Mouse (Mus musculus) midbrain, embryonic 10.5 days (tissue): ENCODE results near the gene Ntn5. TPM values are rescaled to one million over a fixed set of nuclear protein-coding genes. Genes with fewer than 3 reads are reported as not detected.
A peak's percentile ranks its signal among the peaks of the same experiment; 100 is the strongest.

Experiments used
- DNase-seq: peaks from one replicate; pipeline ENCODE4 v3.0.0-alpha.2; 2017; ENCODE audit warnings: low spot score
- H3K27ac ChIP-seq: fragments of 300-500 bp; sonication (generic); replicated peaks from 2 replicates; pipeline ENCODE4 v1.5.1; 2016; ENCODE audit warnings: mild to moderate bottlenecking
- H3K27me3 ChIP-seq: fragments of 300-500 bp; sonication (generic); 2 replicates; pipeline ENCODE4 v1.6.1; 2016; ENCODE audit warnings: low read depth, mild to moderate bottlenecking; ENCODE audit not compliant: poor library complexity, severe bottlenecking
- H3K36me3 ChIP-seq: fragments of 300-500 bp; sonication (generic); 2 replicates; pipeline ENCODE4 v1.6.1; 2016; ENCODE audit warnings: mild to moderate bottlenecking, moderate library complexity
- H3K4me1 ChIP-seq: fragments of 300-500 bp; sonication (generic); 2 replicates; pipeline ENCODE4 v1.6.1; 2016
- H3K4me3 ChIP-seq: fragments of 300-500 bp; sonication (generic); 2 replicates; pipeline ENCODE4 v1.5.1; 2016; ENCODE audit warnings: mild to moderate bottlenecking, moderate library complexity
- H3K9me3 ChIP-seq: fragments of 300-500 bp; sonication (generic); replicated peaks from 2 replicates; pipeline ENCODE4 v1.6.1; 2016; ENCODE audit warnings: mild to moderate bottlenecking
- WGBS: fragments of 180-500 bp; shearing (Covaris S2); methylation state at CpG from one replicate; pipeline ENCODE4 v1.1.7; 2016; 5-methylcytosine and 5-hydroxymethylcytosine counted together
- polyA plus RNA-seq: library from polyadenylated mRNA; unstranded; fragments of >200 nt; fragmentation: Nextera tagmentation; extraction: Ambion mirVana; gene quantifications from 2 replicates; pipeline ENCODE4 v1.2.1, GENCODE M21; 2016

Ntn5 gene
- polyA plus RNA-seq, 1 experiment from 2014 or later: 0.48 TPM

DNA sequence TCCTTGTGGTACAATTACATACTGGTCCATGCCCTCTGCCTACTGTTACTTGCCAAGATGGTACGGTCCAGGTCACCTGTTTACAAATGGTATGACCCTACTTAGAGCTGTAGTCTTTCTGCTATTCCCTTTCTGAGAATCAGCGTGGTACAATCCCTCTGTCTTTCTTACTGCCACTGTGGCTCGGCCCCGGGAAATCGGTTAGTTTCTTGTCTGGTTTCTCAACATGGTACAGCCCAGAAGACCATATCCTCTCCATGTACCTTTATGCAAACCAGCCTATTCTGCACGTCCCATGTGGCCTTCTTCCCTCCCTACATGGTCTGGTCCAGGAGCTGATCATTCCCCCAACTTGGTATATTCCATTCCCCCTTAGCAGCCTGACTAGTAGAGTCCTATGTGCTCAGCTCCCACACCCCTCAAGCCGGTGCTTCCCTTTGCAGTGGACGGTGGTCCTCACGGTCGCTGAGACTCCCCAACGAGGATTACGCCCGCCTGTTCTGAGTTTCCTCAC, 20.3 kb downstream of the Ntn5 start:
- Histone ChIP-seq H3K27me3 (peaks cover 20% of the 10 kb centered on the region), H3K27ac (peak overlapping the region; percentile 87), H3K9me3 (no peaks in the 10 kb centered on the region), H3K4me1 (peaks cover 86% of the 10 kb centered on the region), H3K4me3 (peak overlapping the region; percentile 73), H3K36me3 (no peaks in the 10 kb centered on the region)
- DNase-seq: peak; percentile 74
- 1% methylated on average over 13 of the region's 13 CpGs for WGBS

DNA sequence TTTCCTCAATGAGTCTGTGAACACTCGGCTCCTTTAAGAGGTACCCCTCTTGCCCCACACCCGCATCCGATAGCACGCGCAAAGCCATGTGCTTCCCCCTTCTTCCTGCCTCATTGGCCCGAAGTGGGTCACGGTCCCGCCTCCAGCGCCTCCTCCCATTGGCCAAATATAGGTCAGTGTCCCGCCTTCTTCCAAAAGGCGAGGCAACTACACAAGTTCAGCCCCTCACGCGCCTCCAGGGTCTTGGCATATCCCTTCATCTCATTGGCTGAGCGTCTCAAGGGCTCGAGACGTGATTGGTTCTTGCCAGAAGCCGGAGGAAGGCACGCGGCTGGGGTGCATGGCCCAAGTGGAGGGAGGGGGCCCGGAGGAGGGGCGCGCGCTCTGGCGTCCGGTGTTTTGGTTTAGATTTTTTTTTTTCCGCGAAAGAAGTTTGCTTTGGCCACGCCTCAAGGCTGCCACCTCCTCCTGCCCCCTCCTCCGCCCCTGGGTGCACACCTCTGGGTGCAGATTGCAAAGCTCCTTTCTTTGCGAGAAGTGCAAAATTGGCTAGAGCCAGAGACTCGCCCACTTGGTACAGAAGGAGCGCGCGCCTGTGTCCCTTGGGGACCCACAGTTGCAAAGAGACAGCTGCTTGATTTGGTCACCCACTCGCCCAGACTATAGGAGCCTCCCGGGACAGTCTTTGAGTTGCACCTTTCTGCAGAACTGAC, 21.1 kb downstream of the Ntn5 start, which contains the start of gene Dbp:
TSS of gene Dbp (plus strand) at position 359 of the 713 bp plus-strand sequence.
- no peaks in the 10 kb centered on the region for H3K9me3 ChIP-seq
- peak within 1 kb of the TSS; percentile 87 for H3K27ac ChIP-seq
- peak; percentile 99 for DNase-seq
- peak within 1 kb of the TSS; percentile 73 for H3K4me3 ChIP-seq
- H3K27me3 ChIP-seq: peaks cover 12% of the 10 kb centered on the region
- peaks cover 86% of the 10 kb centered on the region for H3K4me1 ChIP-seq
- peaks cover 4% of the 10 kb centered on the region for H3K36me3 ChIP-seq
- WGBS: 0% methylated on average over 36 of the region's 36 CpGs

DNA sequence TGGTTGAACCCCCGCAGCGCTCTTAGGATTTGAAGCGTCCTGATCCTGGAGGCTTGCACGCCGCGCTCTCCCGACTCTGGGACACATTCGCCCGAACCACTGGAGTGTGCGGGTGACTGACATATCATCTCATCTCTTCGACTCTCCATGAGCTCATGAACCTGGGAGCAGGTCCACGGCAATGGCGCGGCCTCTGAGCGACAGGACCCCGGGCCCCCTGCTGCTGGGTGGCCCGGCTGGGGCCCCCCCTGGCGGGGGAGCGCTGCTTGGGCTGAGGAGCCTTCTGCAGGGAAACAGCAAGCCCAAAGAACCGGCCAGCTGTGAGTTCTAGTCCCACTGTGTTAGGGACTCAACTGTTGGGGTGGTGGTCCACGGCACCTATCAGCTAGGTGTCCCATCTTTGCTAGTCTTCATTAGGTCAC, 21.6 kb downstream of the Ntn5 start:
- Histone ChIP-seq H3K4me1 (peaks cover 86% of the 10 kb centered on the region), H3K27ac (peak overlapping the region; percentile 87), H3K36me3 (peaks cover 10% of the 10 kb centered on the region), H3K9me3 (no peaks in the 10 kb centered on the region), H3K27me3 (peaks cover 6% of the 10 kb centered on the region), H3K4me3 (peak overlapping the region; percentile 73)
- under 1% methylated on average over 21 of the region's 21 CpGs for WGBS
- DNase-seq: no peak

DNA sequence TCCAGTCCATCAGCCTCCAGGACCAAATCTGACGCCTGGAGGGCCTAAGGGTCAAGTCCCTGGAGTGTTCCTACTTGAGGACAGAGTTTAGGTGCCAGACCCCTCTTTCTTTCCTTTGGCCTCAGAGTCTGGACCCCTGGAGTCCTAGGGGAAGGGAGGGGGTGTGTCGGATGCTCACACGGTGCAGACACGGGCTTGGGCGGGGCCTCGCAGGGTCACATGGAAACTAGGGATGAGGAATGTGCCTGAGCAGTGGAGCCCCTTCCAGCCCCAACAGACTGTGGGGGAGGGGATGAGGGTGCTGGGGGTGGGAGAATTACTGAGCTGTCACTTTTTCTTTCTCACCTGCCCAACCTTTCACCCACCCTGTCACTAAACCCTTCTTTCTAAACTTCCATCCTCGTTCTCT, 22.1 kb downstream of the Ntn5 start:
- Histone ChIP-seq H3K36me3 (peaks cover 14% of the 10 kb centered on the region), H3K27me3 (peaks cover 3% of the 10 kb centered on the region; the same call in 1 of the 2 replicates), H3K4me1 (peaks cover 86% of the 10 kb centered on the region), H3K9me3 (no peaks in the 10 kb centered on the region), H3K27ac (peak overlapping the region; percentile 87), H3K4me3 (peak overlapping the region; percentile 73)
- peak; percentile 63 for DNase-seq
- WGBS: under 1% methylated on average over 7 of the region's 7 CpGs

DNA sequence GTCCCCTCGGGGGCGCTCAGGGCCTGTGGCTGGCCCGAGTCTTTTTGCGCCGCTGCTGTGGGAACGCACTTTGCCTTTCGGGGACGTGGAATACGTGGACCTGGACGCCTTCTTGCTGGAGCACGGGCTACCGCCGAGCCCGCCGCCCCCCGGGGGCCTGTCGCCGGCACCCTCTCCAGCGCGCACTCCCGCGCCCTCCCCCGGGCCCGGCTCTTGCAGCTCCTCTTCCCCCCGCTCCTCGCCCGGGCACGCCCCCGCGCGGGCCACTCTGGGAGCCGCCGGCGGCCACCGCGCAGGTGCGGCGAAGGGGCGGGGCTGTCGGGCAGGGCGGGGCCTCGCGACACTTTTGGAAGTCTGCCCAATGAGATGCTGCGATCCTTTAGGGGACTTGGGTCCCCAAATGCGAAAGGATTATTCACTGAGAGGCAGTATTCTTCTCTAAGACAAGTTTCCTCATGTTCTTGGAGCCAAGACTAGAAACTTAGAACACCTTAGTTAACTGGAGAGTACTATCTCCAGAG, 23.0 kb downstream of the Ntn5 start:
- Histone ChIP-seq H3K27ac (peak overlapping the region; percentile 87), H3K27me3 (no peaks in the 10 kb centered on the region), H3K4me1 (peaks cover 79% of the 10 kb centered on the region), H3K9me3 (no peaks in the 10 kb centered on the region), H3K4me3 (peak overlapping the region; percentile 73), H3K36me3 (peaks cover 23% of the 10 kb centered on the region)
- under 1% methylated on average over 45 of the region's 45 CpGs for WGBS
- DNase-seq: peak; percentile 87

DNA sequence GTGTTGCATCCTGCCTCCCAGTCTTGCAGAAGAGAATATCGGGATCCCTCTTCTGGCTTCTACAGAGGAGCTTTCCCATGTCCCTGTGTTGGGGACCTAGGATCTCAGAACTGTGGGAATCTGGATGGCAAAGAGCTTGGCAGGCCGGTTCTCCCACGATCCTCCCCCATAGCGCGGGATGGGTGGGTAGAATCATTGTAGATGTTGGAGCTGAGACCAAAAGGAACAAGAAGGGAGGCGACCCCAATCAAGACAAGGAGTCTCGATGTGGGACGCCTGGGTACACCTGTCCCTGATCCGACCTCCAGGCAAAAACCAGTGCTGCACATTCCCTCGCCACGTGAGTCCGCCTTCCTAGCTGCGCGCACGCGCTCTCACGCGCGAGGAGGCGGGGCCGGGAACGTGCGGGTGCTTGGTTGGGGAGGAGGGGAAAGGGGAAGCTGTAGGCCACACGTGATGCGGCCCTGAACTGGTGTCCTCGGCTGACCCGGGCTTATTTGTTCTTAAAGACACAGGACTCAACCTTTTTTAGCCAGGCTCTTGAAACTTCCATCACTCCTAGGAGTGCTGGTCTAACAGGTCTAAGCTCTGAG, 23.6 kb downstream of the Ntn5 start:
- Histone ChIP-seq H3K9me3 (no peaks in the 10 kb centered on the region), H3K4me3 (peak overlapping the region; percentile 73), H3K4me1 (peaks cover 79% of the 10 kb centered on the region), H3K27me3 (no peaks in the 10 kb centered on the region), H3K27ac (peak overlapping the region; percentile 87), H3K36me3 (peaks cover 30% of the 10 kb centered on the region)
- WGBS: 1% methylated on average over 27 of the region's 27 CpGs
- peak; percentile 89 for DNase-seq

DNA sequence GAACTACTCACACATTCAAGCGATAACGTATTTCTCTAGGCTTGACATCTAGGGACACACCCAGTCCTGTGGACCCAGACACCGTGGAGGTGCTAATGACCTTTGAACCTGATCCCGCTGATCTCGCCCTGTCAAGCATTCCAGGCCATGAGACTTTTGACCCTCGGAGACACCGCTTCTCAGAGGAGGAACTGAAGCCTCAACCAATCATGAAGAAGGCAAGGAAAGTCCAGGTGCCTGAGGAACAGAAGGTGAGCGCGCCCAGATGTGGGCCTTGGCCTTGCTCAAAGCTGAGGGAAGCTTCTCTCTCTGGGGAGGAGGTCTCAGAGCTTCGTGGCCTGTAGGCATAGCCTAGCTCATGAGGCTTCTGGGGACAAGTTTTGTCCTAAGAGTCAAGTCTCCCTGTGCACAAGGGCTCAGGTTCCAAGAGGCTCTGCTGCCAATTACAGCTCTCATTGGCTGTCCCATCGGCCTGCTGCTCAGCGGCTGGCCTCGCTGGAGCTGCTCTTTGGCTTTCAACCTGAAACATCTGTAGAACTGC, 24.5 kb downstream of the Ntn5 start:
- Histone ChIP-seq H3K27me3 (no peaks in the 10 kb centered on the region), H3K36me3 (peaks cover 38% of the 10 kb centered on the region), H3K4me3 (peak overlapping the region; percentile 73; the same call in 1 of the 2 replicates), H3K4me1 (peaks cover 72% of the 10 kb centered on the region), H3K9me3 (no peaks in the 10 kb centered on the region), H3K27ac (no peak overlapping the region)
- WGBS: 49% methylated on average over 13 of the region's 13 CpGs
- DNase-seq: no peak

DNA sequence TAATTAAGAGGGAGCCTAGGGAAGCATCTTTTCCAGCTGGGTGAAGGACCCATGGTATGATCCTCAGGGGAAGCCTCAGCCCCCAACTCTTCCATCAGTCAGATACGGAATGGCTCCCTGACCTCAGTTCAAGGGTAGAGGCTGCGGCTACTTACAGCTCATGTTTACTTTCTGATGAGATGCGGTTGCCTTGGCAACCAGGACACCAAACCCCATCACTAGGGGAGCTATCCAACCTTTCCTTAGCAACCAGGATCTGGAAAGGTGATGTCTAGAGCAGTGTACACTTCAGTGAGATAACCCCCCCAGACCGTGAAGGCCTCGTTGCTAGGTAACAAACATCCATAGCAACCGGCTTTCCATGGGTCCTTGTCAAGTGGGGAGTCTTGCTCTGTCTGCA, 25.2 kb downstream of the Ntn5 start:
- no peaks in the 10 kb centered on the region for H3K9me3 ChIP-seq
- peak; percentile 66 for DNase-seq
- 0 out of 2 replicates have a peak overlapping the region, but pooled peaks have one; percentile 11 for H3K4me3 ChIP-seq
- WGBS: 50% methylated on average over 6 of the region's 6 CpGs
- H3K4me1 ChIP-seq: peaks cover 68% of the 10 kb centered on the region
- no peaks in the 10 kb centered on the region for H3K27me3 ChIP-seq
- peaks cover 45% of the 10 kb centered on the region for H3K36me3 ChIP-seq
- H3K27ac ChIP-seq: peak overlapping the region; percentile 50; the same call in 1 of the 2 replicates

DNA sequence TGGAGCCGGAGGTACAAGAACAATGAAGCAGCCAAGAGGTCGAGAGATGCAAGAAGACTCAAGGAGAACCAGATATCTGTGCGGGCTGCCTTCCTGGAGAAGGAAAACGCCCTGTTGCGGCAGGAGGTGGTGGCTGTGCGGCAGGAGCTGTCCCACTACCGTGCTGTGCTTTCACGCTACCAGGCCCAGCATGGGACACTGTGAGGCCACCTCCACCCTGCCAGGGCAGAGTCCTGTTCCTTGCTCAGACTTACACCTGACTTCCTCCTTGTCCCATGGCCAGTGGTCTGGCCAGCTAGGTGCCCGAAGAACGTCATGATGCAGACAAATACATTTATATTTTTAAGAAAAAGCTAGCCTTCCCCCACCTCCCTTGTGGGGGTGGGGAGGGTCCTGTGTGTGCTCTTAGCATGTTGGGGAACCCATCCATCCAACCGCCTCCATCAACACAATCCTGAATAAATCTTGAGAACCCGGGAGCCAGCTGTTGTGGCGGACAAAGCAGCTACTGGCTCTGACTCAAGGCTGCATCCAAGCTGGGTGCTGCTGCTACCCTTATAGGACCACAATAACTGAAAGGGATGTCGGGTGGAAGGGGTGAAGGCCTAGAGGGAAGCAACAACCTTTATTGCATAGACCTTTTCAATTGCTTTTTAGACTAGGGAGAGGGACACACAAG, 26.0 kb downstream of the Ntn5 start:
- peaks cover 45% of the 10 kb centered on the region for H3K36me3 ChIP-seq
- H3K9me3 ChIP-seq: no peaks in the 10 kb centered on the region
- peaks cover 71% of the 10 kb centered on the region for H3K4me1 ChIP-seq
- DNase-seq: no peak
- 74% methylated on average over 14 of the region's 14 CpGs for WGBS
- peak overlapping the region; percentile 50 for H3K27ac ChIP-seq
- no peaks in the 10 kb centered on the region for H3K27me3 ChIP-seq
- peak overlapping the region; percentile 11; the same call in 1 of the 2 replicates for H3K4me3 ChIP-seq

DNA sequence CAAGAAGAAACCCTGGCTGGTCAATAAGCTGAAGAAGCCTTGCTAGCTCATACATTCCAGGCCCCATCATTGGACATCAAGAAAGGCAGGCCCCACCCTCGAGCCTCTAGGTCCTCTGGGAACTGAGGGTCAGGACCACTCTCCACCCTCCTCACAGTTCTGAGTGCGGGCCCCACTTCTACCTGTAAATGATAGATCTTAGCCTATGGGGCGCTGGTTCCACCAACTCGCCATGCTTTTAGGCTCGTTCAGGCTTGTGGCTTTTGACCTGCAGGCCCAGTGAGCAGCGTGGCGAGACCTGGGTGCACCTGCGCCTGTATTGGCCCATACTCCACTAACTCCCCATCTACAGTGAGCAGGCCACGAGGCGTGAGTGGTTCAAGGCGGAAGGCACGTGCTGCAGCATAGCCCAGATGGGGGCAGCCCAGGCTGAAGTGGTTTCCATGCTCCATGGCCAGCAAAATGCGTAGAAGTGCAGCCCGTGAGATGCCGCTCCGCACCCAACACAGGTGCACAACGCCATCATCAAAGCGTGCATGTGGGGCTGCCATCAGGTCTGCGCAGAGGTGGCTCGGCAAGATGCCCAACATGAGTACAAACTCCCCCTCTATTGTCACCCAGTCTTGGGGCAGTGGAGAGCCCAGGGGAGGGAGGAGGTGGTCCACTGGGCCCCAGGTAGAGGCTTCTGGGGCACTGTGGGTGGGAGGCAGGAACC, 26.8 kb downstream of the Ntn5 start:
- H3K27me3 ChIP-seq: no peaks in the 10 kb centered on the region
- WGBS: 95% methylated on average over 20 of the region's 20 CpGs
- H3K36me3 ChIP-seq: peaks cover 45% of the 10 kb centered on the region
- H3K4me3 ChIP-seq: no peak overlapping the region
- no peak for DNase-seq
- H3K9me3 ChIP-seq: no peaks in the 10 kb centered on the region
- H3K27ac ChIP-seq: no peak overlapping the region
- H3K4me1 ChIP-seq: peaks cover 71% of the 10 kb centered on the region

DNA sequence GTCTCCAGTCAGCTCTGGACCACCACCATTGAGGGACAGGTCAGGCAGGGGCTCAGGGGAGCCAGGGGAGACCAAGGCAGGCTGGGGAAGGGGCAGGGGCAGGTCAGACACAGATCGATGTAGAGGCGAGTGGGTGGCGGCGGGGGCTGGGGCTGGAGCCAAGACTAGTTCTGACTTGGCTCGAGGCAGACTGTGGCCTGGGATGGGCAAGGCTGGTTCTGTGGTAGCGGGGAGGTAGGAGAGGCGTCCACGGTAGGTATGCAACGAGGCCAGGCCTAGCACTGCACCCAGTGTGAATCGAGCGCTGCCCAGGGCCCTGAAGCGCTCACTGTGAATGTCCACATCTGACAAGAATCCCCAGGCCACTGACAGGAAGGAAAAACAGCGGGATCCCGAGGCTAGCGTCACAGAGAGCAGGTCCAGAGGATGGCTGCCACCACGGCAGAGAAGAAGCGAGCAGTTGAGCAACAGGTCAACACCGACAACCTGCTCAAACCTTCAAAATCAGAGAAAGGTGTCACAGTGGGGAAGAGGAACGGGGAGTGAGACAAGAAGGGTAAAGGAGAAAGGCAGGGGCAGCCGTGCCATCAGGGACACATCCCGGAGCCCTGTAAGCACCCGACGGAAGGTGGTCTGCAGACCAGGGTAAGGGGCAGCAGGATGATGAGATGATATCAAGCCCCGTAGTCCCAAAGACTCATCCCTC, 27.6 kb downstream of the Ntn5 start:
- H3K36me3 ChIP-seq: peaks cover 45% of the 10 kb centered on the region
- H3K9me3 ChIP-seq: no peaks in the 10 kb centered on the region

More for the DNA sequence above, 27.6 kb downstream of the Ntn5 start:
- peaks cover 71% of the 10 kb centered on the region for H3K4me1 ChIP-seq
- no peak for DNase-seq
- H3K27me3 ChIP-seq: no peaks in the 10 kb centered on the region
- no peak overlapping the region for H3K27ac ChIP-seq
- H3K4me3 ChIP-seq: peak overlapping the region; percentile 9; the same call in 1 of the 2 replicates
- WGBS: 94% methylated on average over 24 of the region's 24 CpGs
